In genomic region chr8:70897021-70897680, GRCm38 (mm10) we compare ENCODE assay signal across 8 mouse cellular contexts. TPM values are rescaled to one million over a fixed set of nuclear protein-coding genes. Genes with fewer than 3 reads are reported as not detected.
DNase-seq lines count a peak whose midpoint lies in the region; ATAC-seq lines count a peak whose summit lies in the region.

Gene Rpl18a, minus strand, starts transcription at chr8:70897412.

- WGBS in hindbrain, embryonic 14.5 days = under 1% methylated on average over 60 of the region's 60 CpGs

- peak within 1 kb of the TSS; percentile 86 for H3K4me2 ChIP-seq in hindbrain, embryonic 14.5 days (replicated peaks)

- no peaks in the 10 kb centered on the region for H3K9me3 ChIP-seq in hindbrain, embryonic 14.5 days (ENCODE audit: control insufficient read depth, low read length)

- H3K4me1 ChIP-seq in hindbrain, embryonic 14.5 days (replicated peaks; ENCODE audit: control insufficient read depth, insufficient read depth, low read length) = peaks cover 14% of the 10 kb centered on the region

- peak; percentile 98 for ATAC-seq in hindbrain, embryonic 14.5 days (ENCODE audit: low FRiP score)

- H3K27ac ChIP-seq in hindbrain, embryonic 14.5 days = peak within 1 kb of the TSS; percentile 80

- peak within 1 kb of the TSS; percentile 66 for H3K4me3 ChIP-seq in hindbrain, embryonic 14.5 days (replicated peaks; ENCODE audit: low read length)

- DNase-seq in R1 (ENCODE audit: low read depth, low spot score) = peak; percentile 100
- DNase-seq in cerebellum, postnatal 25 days = peak; percentile 95
- peak; percentile 87 to 93 for DNase-seq in frontal cortex, postnatal 25 days (ENCODE audit: low spot score in 2 of 2)
- peak; percentile 95 for DNase-seq in hindbrain, embryonic 14.5 days (ENCODE audit: low spot score)
- DNase-seq in layer of hippocampus, postnatal 36 days = peak; percentile 95 to 96
- peak; percentile 99 for DNase-seq in lung, postnatal 36 days
- peak; percentile 100 for DNase-seq in retina, postnatal 1 day
- DNase-seq in urinary bladder, adult 18-20 months (ENCODE audit: low spot score in 2 of 2) = peak; percentile 85 to 95

- peak within 1 kb of the TSS; percentile 87 for H3K9ac ChIP-seq in hindbrain, embryonic 14.5 days

- peaks cover 29% of the 10 kb centered on the region for H3K36me3 ChIP-seq in hindbrain, embryonic 14.5 days (replicated peaks; ENCODE audit: control insufficient read depth, insufficient read depth)

- H3K27me3 ChIP-seq in hindbrain, embryonic 14.5 days (ENCODE audit: control insufficient read depth, insufficient read depth, low read length) = peaks cover 30% of the 10 kb centered on the region

RNA-seq across cellular contexts. Expression of gene Rpl18a, which starts in this region (rescaled TPM):
- 2,214 and 2,704 TPM in 2 replicates for polyA plus RNA-seq in hindbrain, embryonic 14.5 days (2014; fragmentation: Nextera tagmentation; extraction: Ambion mirVana)
- total RNA-seq in layer of hippocampus, postnatal 36 days (2021) = 100 to 1,000 TPM; 659 to 685 TPM

Comparison
In these comparisons a context has a peak if more than half of its experiments do, and no peak if none do; other contexts are left out.
1. Peak in every context shown above with its lines: DNase-seq, ATAC-seq, H3K4me3 ChIP-seq and H3K27ac ChIP-seq.